Mouse (Mus musculus): ENCODE measurements at regions not wholly inside any gene's neighbourhood (a gene's known extent, or its start where the extent isn't known, plus 50 kb on each side); places are given as distances from the start of the nearest gene placed in this dataset.

GRCm38 (mm10) chr1:63953229-63953883, 168.7 kb downstream of the Klf7 start:
- TF ChIP-seq CTCF (IDR thresholded peaks at IDR 0.05; ENCODE audit: low read depth, low read length) (peak; percentile 63), POLR2A (IDR thresholded peaks at IDR 0.05; ENCODE audit: insufficient read depth, low read length) (no peak)

Data from ES-Bruce4 (cell line).